In genomic region chr10:103027931-103028252, GRCm38 (mm10) we compare ENCODE assay signal across 10 mouse cellular contexts. TPM values are rescaled to one million over a fixed set of nuclear protein-coding genes. Genes with fewer than 3 reads are reported as not detected.
A peak's percentile ranks its signal among the peaks of the same experiment; 100 is the strongest.
DNase-seq lines count a peak whose midpoint lies in the region; ATAC-seq and TF ChIP-seq lines count a peak whose summit lies in the region.
"Had no signal": no experiment of that assay in that cellular context is flagged by ENCODE, and none has a peak within 500 bp of the region (broad histone marks: within the 10 kb centered on the region; RNA-seq: fewer than 3 reads in every experiment).

No protein-coding gene starts in this region.

- no peak for ATAC-seq in lung, postnatal 0 days
- no peak for ATAC-seq in intestine, postnatal 0 days
- 0 out of 2 replicates have a peak, but pooled peaks have one; percentile 13 for ATAC-seq in neural tube, embryonic 13.5 days (ENCODE audit: low read depth)

- no peak overlapping the region for H3K27ac ChIP-seq in lung, postnatal 0 days (ENCODE audit: low read length)
- peak overlapping the region; percentile 82 for H3K27ac ChIP-seq in forebrain, embryonic 10.5 days
- H3K27ac ChIP-seq in intestine, postnatal 0 days (ENCODE audit: low read depth, low read length) = no peak overlapping the region
- no peak overlapping the region for H3K27ac ChIP-seq in neural tube, embryonic 13.5 days (replicated peaks)
- H3K27ac ChIP-seq: macrophage had no signal

- H3K36me3 ChIP-seq in lung, postnatal 0 days (ENCODE audit: insufficient read depth, low read length) = no peaks in the 10 kb centered on the region
- H3K36me3 ChIP-seq in forebrain, embryonic 10.5 days (replicated peaks) = no peaks in the 10 kb centered on the region
- no peaks in the 10 kb centered on the region for H3K36me3 ChIP-seq in intestine, postnatal 0 days (ENCODE audit: control insufficient read depth, insufficient read depth)
- no peaks in the 10 kb centered on the region for H3K36me3 ChIP-seq in neural tube, embryonic 13.5 days

- H3K27me3 ChIP-seq in lung, postnatal 0 days (replicated peaks; ENCODE audit: insufficient read depth, low read length) = peaks cover 39% of the 10 kb centered on the region
- peaks cover 87% of the 10 kb centered on the region for H3K27me3 ChIP-seq in forebrain, embryonic 10.5 days (ENCODE audit: poor library complexity, severe bottlenecking)
- H3K27me3 ChIP-seq in intestine, postnatal 0 days (replicated peaks; ENCODE audit: control insufficient read depth, insufficient read depth, low read length) = peaks cover 80% of the 10 kb centered on the region
- H3K27me3 ChIP-seq in neural tube, embryonic 13.5 days = peaks cover 78% of the 10 kb centered on the region

- H3K4me1 ChIP-seq in lung, postnatal 0 days (ENCODE audit: insufficient read depth, low read depth, low read length) = peaks cover 2% of the 10 kb centered on the region; the same call in 1 of the 2 replicates
- peaks cover 28% of the 10 kb centered on the region for H3K4me1 ChIP-seq in forebrain, embryonic 10.5 days
- no peaks in the 10 kb centered on the region for H3K4me1 ChIP-seq in intestine, postnatal 0 days (replicated peaks; ENCODE audit: control insufficient read depth, insufficient read depth, low read length)
- H3K4me1 ChIP-seq in neural tube, embryonic 13.5 days (replicated peaks) = peaks cover 15% of the 10 kb centered on the region

- TF ChIP-seq CTCF in lung, postnatal 0 days (IDR thresholded peaks at IDR 0.05) = no peak
- TF ChIP-seq CTCF in intestine, postnatal 0 days (IDR thresholded peaks at IDR 0.05; ENCODE audit: low read depth) = no peak

- no peak for DNase-seq in lung, postnatal 0 days (ENCODE audit: low spot score)
- DNase-seq in lung, adult 18-20 months = no peak
- no peak for DNase-seq in forebrain, embryonic 10.5 days (ENCODE audit: extremely low spot score, low spot score)
- no peak for DNase-seq in spleen, adult 18-20 months
- DNase-seq in yolk sac, embryonic 10.5 days (ENCODE audit: low spot score) = no peak
- DNase-seq in gastrocnemius, postnatal 10 days = no peak
- DNase-seq: thymus, adult 18-20 months had no signal

- TF ChIP-seq EP300 in lung, postnatal 0 days (IDR thresholded peaks at IDR 0.05) = no peak

- peak overlapping the region; percentile 42 for H3K4me3 ChIP-seq in lung, postnatal 0 days (ENCODE audit: low read depth, low read length)
- H3K4me3 ChIP-seq in forebrain, embryonic 10.5 days = peak overlapping the region; percentile 53
- peak overlapping the region; percentile 36 for H3K4me3 ChIP-seq in intestine, postnatal 0 days (ENCODE audit: low read depth, low read length)
- peak overlapping the region; percentile 31 for H3K4me3 ChIP-seq in neural tube, embryonic 13.5 days

- 3% methylated on average over 15 of the region's 15 CpGs for WGBS in lung, postnatal 0 days
- 1% methylated on average over 15 of the region's 15 CpGs for WGBS in forebrain, embryonic 10.5 days
- under 1% methylated on average over 15 of the region's 15 CpGs for WGBS in intestine, postnatal 0 days
- under 1% methylated on average over 15 of the region's 15 CpGs for WGBS in neural tube, embryonic 13.5 days

- H3K9ac ChIP-seq in lung, postnatal 0 days (replicated peaks; ENCODE audit: low read depth) = no peak overlapping the region
- H3K9ac ChIP-seq in intestine, postnatal 0 days (ENCODE audit: low read depth, low read length) = no peak overlapping the region
- H3K9ac ChIP-seq in neural tube, embryonic 13.5 days = no peak overlapping the region

- peak overlapping the region; percentile 61 for H3K4me2 ChIP-seq in lung, postnatal 0 days (replicated peaks; ENCODE audit: low read depth, low read length)
- H3K4me2 ChIP-seq in intestine, postnatal 0 days (replicated peaks; ENCODE audit: low read depth) = peak overlapping the region; percentile 61
- peak overlapping the region; percentile 51 for H3K4me2 ChIP-seq in neural tube, embryonic 13.5 days

- no peaks in the 10 kb centered on the region for H3K9me3 ChIP-seq in lung, postnatal 0 days (ENCODE audit: low read length)
- H3K9me3 ChIP-seq in forebrain, embryonic 10.5 days = no peaks in the 10 kb centered on the region
- no peaks in the 10 kb centered on the region for H3K9me3 ChIP-seq in intestine, postnatal 0 days (ENCODE audit: control insufficient read depth)
- no peaks in the 10 kb centered on the region for H3K9me3 ChIP-seq in neural tube, embryonic 13.5 days

RNA-seq across cellular contexts. Expression of gene Alx1, which starts 2.1 kb away (rescaled TPM):
- not detected in 2 replicates for polyA plus RNA-seq in lung, postnatal 0 days (2015; fragmentation: Nextera tagmentation; extraction: Ambion mirVana)
- polyA plus RNA-seq in forebrain, embryonic 10.5 days (2016; fragmentation: Nextera tagmentation; extraction: Ambion mirVana) = 79.2 and 87.9 TPM in 2 replicates
- not detected in 2 replicates for polyA plus RNA-seq in intestine, postnatal 0 days (2015; fragmentation: Nextera tagmentation; extraction: Ambion mirVana)
- polyA plus RNA-seq in neural tube, embryonic 13.5 days (2015; fragmentation: Nextera tagmentation; extraction: Ambion mirVana) = 0.88 and 1.7 TPM in 2 replicates
- total RNA-seq in gastrocnemius, postnatal 10 days (2021) = under 1 TPM in 1 of 2 experiments, not detected in 1; 0.16 TPM
- polyA plus RNA-seq: macrophage had no signal

Comparison
In these comparisons a context has a peak if more than half of its experiments do, and no peak if none do; other contexts are left out.
1. RNA of gene Alx1, which starts 2.1 kb away (polyA plus RNA-seq): 79.2 to 87.9 TPM in forebrain, embryonic 10.5 days; 0.88 to 1.7 TPM in neural tube, embryonic 13.5 days, not detected in lung, postnatal 0 days and not detected in intestine, postnatal 0 days; every median in the first group is over 10 times any median in the second.
2. Peak in every context shown above with its lines, with median percentiles within 50 percentile points of each other: H3K4me2 ChIP-seq and H3K4me3 ChIP-seq.